Comparison of ENCODE assay signal across 8 mouse cellular contexts in genomic region chr9:49797508-49797820, GRCm38 (mm10). TPM values are rescaled to one million over a fixed set of nuclear protein-coding genes. Genes with fewer than 3 reads are reported as not detected.
DNase-seq lines count a peak whose midpoint lies in the region; ATAC-seq and TF ChIP-seq lines count a peak whose summit lies in the region.

No protein-coding gene starts in this region.

- no peaks in the 10 kb centered on the region for H3K27me3 ChIP-seq in heart, embryonic 13.5 days (replicated peaks)
- no peaks in the 10 kb centered on the region for H3K27me3 ChIP-seq in forebrain, postnatal 0 days (ENCODE audit: insufficient read depth, low read length)
- peaks cover 41% of the 10 kb centered on the region for H3K27me3 ChIP-seq in liver, postnatal 0 days (ENCODE audit: insufficient read depth, low read length)

- no peak for TF ChIP-seq EP300 in liver, postnatal 0 days (IDR thresholded peaks at IDR 0.05; ENCODE audit: low read depth)

- WGBS in heart, embryonic 13.5 days: under 1% methylated on average over 15 of the region's 15 CpGs
- 1% methylated on average over 15 of the region's 15 CpGs for WGBS in forebrain, postnatal 0 days
- WGBS in liver, postnatal 0 days (ENCODE audit: insufficient replicate concordance): 2% methylated on average over 14 of the region's 15 CpGs

- no peaks in the 10 kb centered on the region for H3K9me3 ChIP-seq in heart, embryonic 13.5 days
- H3K9me3 ChIP-seq in ES-E14 (ENCODE audit: control insufficient read depth, insufficient read depth, low read depth, low read length): no peaks in the 10 kb centered on the region
- no peaks in the 10 kb centered on the region for H3K9me3 ChIP-seq in forebrain, postnatal 0 days (ENCODE audit: low read length)
- no peaks in the 10 kb centered on the region for H3K9me3 ChIP-seq in liver, postnatal 0 days (ENCODE audit: low read length)

- DNase-seq in heart, postnatal 14 days: no peak
- DNase-seq in ES-E14 (ENCODE audit: low read depth, low spot score): peak; percentile 7
- DNase-seq in forebrain, postnatal 0 days: no peak
- no peak for DNase-seq in liver, postnatal 0 days
- no peak for DNase-seq in left cerebral cortex, postnatal 36 days (ENCODE audit: low spot score in 2 of 2)
- no peak for DNase-seq in thymus, postnatal 36 days
- no peak for DNase-seq in urinary bladder, postnatal 25 days (ENCODE audit: low spot score)

- H3K27ac ChIP-seq in heart, embryonic 13.5 days (replicated peaks): peak overlapping the region; percentile 84
- no peak overlapping the region for H3K27ac ChIP-seq in ES-E14 (ENCODE audit: insufficient read depth, low read depth, low read length, poor library complexity, severe bottlenecking)
- H3K27ac ChIP-seq in forebrain, postnatal 0 days (ENCODE audit: low read depth, low read length): peak overlapping the region; percentile 98
- H3K27ac ChIP-seq in liver, postnatal 0 days (ENCODE audit: low read depth): no peak overlapping the region

- H3K4me3 ChIP-seq in heart, embryonic 13.5 days: peak overlapping the region; percentile 93
- H3K4me3 ChIP-seq in ES-E14 (ENCODE audit: insufficient read depth in 1 of 2, low read depth in 1 of 2, low read length in 2 of 2, poor library complexity in 1 of 2, severe bottlenecking in 1 of 2): peak overlapping the region; percentile 71 to 74
- peak overlapping the region; percentile 99 for H3K4me3 ChIP-seq in forebrain, postnatal 0 days (ENCODE audit: low read depth, low read length)
- H3K4me3 ChIP-seq in liver, postnatal 0 days (ENCODE audit: low read depth, low read length): peak overlapping the region; percentile 53

- H3K4me2 ChIP-seq in heart, embryonic 13.5 days: peak overlapping the region; percentile 84
- H3K4me2 ChIP-seq in forebrain, postnatal 0 days (ENCODE audit: low read depth): peak overlapping the region; percentile 70
- H3K4me2 ChIP-seq in liver, postnatal 0 days (ENCODE audit: low read depth, low read length): peak overlapping the region; percentile 66

- intact Hi-C loops in heart, postnatal 14 days (cut with DNase I): no loop called here
- intact Hi-C loops in left cerebral cortex, postnatal 36 days (cut with DNase I): loop anchor here (2.0 to 10.0 kb wide), 6 partner anchors 40 to 273 kb away; no protein-coding TSS in a partner anchor

- peak overlapping the region; percentile 92 for H3K9ac ChIP-seq in heart, embryonic 13.5 days
- H3K9ac ChIP-seq in ES-E14 (ENCODE audit: insufficient read depth, low read depth, low read length, poor library complexity, severe bottlenecking): peak overlapping the region; percentile 10; the same call in 1 of the 2 replicates
- peak overlapping the region; percentile 99 for H3K9ac ChIP-seq in forebrain, postnatal 0 days
- H3K9ac ChIP-seq in liver, postnatal 0 days (replicated peaks): peak overlapping the region; percentile 34; the same call in 1 of the 2 replicates

- ATAC-seq in heart, embryonic 13.5 days (ENCODE audit: extremely low read depth, insufficient number of reproducible peaks, low FRiP score, low TSS enrichment): no peak; the same call in 1 of the 2 replicates
- no peak for ATAC-seq in forebrain, postnatal 0 days
- ATAC-seq in liver, postnatal 0 days: no peak; the same call in 1 of the 2 replicates

- no peaks in the 10 kb centered on the region for H3K36me3 ChIP-seq in heart, embryonic 13.5 days
- no peaks in the 10 kb centered on the region for H3K36me3 ChIP-seq in ES-E14 (ENCODE audit: control insufficient read depth, insufficient read depth, low read length, poor library complexity, severe bottlenecking)
- H3K36me3 ChIP-seq in forebrain, postnatal 0 days (ENCODE audit: insufficient read depth): no peaks in the 10 kb centered on the region
- H3K36me3 ChIP-seq in liver, postnatal 0 days (replicated peaks; ENCODE audit: insufficient read depth, low read length): no peaks in the 10 kb centered on the region

- peaks cover 58% of the 10 kb centered on the region for H3K4me1 ChIP-seq in heart, embryonic 13.5 days
- H3K4me1 ChIP-seq in ES-E14 (ENCODE audit: control insufficient read depth in 2 of 2, insufficient read depth in 2 of 2, low read length in 2 of 2, poor library complexity in 1 of 2): peaks cover 4 to 5% of the 10 kb centered on the region in 2 experiments; a peak in 1 of 4 replicates
- H3K4me1 ChIP-seq in forebrain, postnatal 0 days (ENCODE audit: insufficient read depth): peaks cover 22% of the 10 kb centered on the region
- H3K4me1 ChIP-seq in liver, postnatal 0 days (ENCODE audit: insufficient read depth): 0 out of 2 replicates have a peak, but pooled peaks cover 4% of the 10 kb centered on the region

- in situ Hi-C loops in ES-E14 (cut with MboI; ENCODE audit: low sequenced_read_pairs in 2 of 2, unreplicated experiment in 2 of 2): no loop called here

- no peak for TF ChIP-seq CTCF in forebrain, postnatal 0 days (IDR thresholded peaks at IDR 0.05; ENCODE audit: low read depth)
- no peak for TF ChIP-seq CTCF in liver, postnatal 0 days (IDR thresholded peaks at IDR 0.05; ENCODE audit: low read depth)

TF ChIP-seq in ES-E14, 5 proteins besides CTCF, POLR2A, EP300 and RAD21:
- TF ChIP-seq ZNF384 (IDR thresholded peaks at IDR 0.05; ENCODE audit: low read depth, low read length) (no peak), MAFK (IDR thresholded peaks at IDR 0.05; ENCODE audit: insufficient read depth, low read depth, low read length) (no peak)

RNA-seq across cellular contexts. Expression of gene Ncam1, which starts 1.3 kb away (rescaled TPM):
- polyA plus RNA-seq in heart, embryonic 13.5 days (2015; fragmentation: Nextera tagmentation; extraction: Ambion mirVana): 74.7 and 80.2 TPM in 2 replicates
- 10 to 100 TPM; 15.0 to 15.2 TPM for total RNA-seq in heart, postnatal 14 days (2021)
- total RNA-seq in ES-E14 (2012; rRNA removed): 36.8 and 41.2 TPM in 2 replicates
- 401 and 517 TPM in 2 replicates for total RNA-seq in forebrain, postnatal 0 days (2014; rRNA removed)
- 412 and 524 TPM in 2 replicates for polyA plus RNA-seq in forebrain, postnatal 0 days (2015; fragmentation: Nextera tagmentation; extraction: Ambion mirVana)
- polyA plus RNA-seq in liver, postnatal 0 days (2015; fragmentation: Nextera tagmentation; extraction: Ambion mirVana): 2.0 and 2.1 TPM in 2 replicates
- 100 to 1,000 TPM; 279 to 287 TPM for total RNA-seq in left cerebral cortex, postnatal 36 days (2021)

Comparison
In these comparisons a context has a peak if more than half of its experiments do, and no peak if none do; other contexts are left out.
1. H3K27ac ChIP-seq: peak in heart, embryonic 13.5 days (single experiment) and forebrain, postnatal 0 days (single experiment); none in ES-E14 (single experiment) and liver, postnatal 0 days (single experiment).
2. H3K9ac ChIP-seq: peak in every context shown above with its lines; median percentile 99 in forebrain, postnatal 0 days; 92 in heart, embryonic 13.5 days; 34 in liver, postnatal 0 days; 10 in ES-E14.
3. Peak in every context shown above with its lines, with median percentiles within 50 percentile points of each other: H3K4me2 ChIP-seq and H3K4me3 ChIP-seq.